Mouse (Mus musculus): ENCODE results near the gene Card10. TPM values are rescaled to one million over a fixed set of nuclear protein-coding genes. Genes with fewer than 3 reads are reported as not detected.

Card10 gene
- polyA plus RNA-seq, 1 experiment from 2014 or later, result 2.5 TPM

DNA sequence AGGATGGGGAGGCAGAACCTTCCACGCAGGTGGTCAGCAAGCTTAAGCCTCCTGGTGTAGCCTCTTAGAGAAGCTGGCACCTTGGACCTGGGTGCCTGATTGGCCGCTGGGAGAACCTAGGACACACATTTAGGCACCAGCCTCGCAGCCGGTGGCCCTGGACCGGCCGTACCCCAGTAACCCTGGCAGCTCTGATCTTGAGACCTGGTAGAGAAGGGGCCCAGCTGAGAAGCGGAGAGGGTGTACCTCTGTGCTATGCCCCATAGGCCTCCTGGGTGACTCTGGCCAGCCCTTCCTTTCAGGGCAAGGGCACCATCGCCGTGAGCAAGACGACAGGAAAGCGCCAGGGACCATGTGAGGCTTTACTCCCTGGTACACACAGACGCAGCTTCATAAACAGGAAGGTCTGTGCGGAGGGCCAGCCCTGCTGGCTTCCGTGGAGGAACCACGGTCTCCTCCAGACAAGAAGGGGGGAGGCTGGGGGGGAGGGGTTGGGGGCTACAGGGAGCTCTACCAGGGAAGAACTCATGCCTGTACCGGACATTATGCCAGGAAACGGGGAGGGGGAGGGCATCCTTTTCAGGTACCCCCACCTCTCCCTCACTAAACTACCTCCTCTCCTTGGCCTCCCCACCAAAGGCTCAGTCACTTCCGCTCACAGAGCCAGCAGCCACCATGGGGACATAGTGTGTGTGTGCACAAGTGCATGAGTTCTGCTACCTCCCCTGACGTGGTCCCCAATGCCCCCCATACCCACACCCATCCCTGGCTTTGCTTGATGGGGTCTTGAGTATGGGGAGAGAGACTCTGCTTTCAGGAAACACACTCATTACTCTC, 31.1 kb downstream of the Card10 start:
- Histone ChIP-seq H3K27ac (peak overlapping the region; percentile 61), H3K4me3 (replicated peaks; ENCODE audit: low read length) (peak overlapping the region; percentile 10), H3K36me3 (replicated peaks; ENCODE audit: control insufficient read depth, insufficient read depth) (no peaks in the 10 kb centered on the region), H3K9ac (peak overlapping the region; percentile 0), H3K4me1 (replicated peaks; ENCODE audit: control insufficient read depth, insufficient read depth, low read length) (peaks cover 23% of the 10 kb centered on the region), H3K27me3 (ENCODE audit: control insufficient read depth, insufficient read depth, low read length) (no peaks in the 10 kb centered on the region), H3K4me2 (replicated peaks) (peak overlapping the region; percentile 45), H3K9me3 (ENCODE audit: control insufficient read depth, low read length) (no peaks in the 10 kb centered on the region)
- ATAC-seq (ENCODE audit: low FRiP score) (no peak; the same call in 1 of the 2 replicates), DNase-seq (ENCODE audit: low spot score) (no peak)
- 42% methylated on average over 18 of the region's 19 CpGs for WGBS

DNA sequence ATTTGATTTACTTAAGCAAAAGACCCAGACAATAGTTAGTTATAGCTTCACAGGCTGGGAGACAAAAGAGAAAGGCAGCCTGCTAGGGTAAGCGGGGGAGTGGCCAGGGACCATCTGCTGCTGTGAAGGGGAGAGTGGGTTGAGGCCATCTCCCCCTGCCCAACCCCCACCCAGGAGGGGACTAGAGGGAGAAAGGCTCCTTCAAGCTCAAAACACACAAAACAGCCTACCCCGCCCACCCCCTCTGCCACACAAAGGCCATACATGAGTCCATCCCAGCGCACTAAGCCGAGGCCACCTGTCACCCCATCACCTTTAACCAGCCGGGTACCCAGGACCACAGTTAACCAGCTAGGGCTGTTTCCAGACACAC, 31.9 kb downstream of the Card10 start:
- 14% methylated on average over 5 of the region's 5 CpGs for WGBS
- ATAC-seq (ENCODE audit: low FRiP score) (peak; percentile 52; the same call in 1 of the 2 replicates), DNase-seq (ENCODE audit: low spot score) (no peak)
- Histone ChIP-seq H3K36me3 (replicated peaks; ENCODE audit: control insufficient read depth, insufficient read depth) (no peaks in the 10 kb centered on the region), H3K4me1 (replicated peaks; ENCODE audit: control insufficient read depth, insufficient read depth, low read length) (peaks cover 23% of the 10 kb centered on the region), H3K4me2 (replicated peaks) (peak overlapping the region; percentile 45), H3K27ac (peak overlapping the region; percentile 61), H3K27me3 (ENCODE audit: control insufficient read depth, insufficient read depth, low read length) (no peaks in the 10 kb centered on the region), H3K4me3 (replicated peaks; ENCODE audit: low read length) (peak overlapping the region; percentile 10; the same call in 1 of the 2 replicates), H3K9ac (peak overlapping the region; percentile 0), H3K9me3 (ENCODE audit: control insufficient read depth, low read length) (no peaks in the 10 kb centered on the region)

GRCm38 (mm10) chr15:78770234-78770982, 32.4 kb downstream of the Card10 start:
- WGBS, result 24% methylated on average over 9 of the region's 9 CpGs
- ATAC-seq (ENCODE audit: low FRiP score) (no peak), DNase-seq (ENCODE audit: low spot score) (no peak)
- peak overlapping the region; percentile 61 for H3K27ac ChIP-seq
- peak overlapping the region; percentile 0; the same call in 1 of the 2 replicates for H3K9ac ChIP-seq
- H3K4me1 ChIP-seq (replicated peaks; ENCODE audit: control insufficient read depth, insufficient read depth, low read length), result peaks cover 23% of the 10 kb centered on the region
- H3K27me3 ChIP-seq (ENCODE audit: control insufficient read depth, insufficient read depth, low read length), result no peaks in the 10 kb centered on the region
- no peaks in the 10 kb centered on the region for H3K36me3 ChIP-seq (replicated peaks; ENCODE audit: control insufficient read depth, insufficient read depth)
- H3K9me3 ChIP-seq (ENCODE audit: control insufficient read depth, low read length), result no peaks in the 10 kb centered on the region
- no peak overlapping the region for H3K4me3 ChIP-seq (replicated peaks; ENCODE audit: low read length)
- H3K4me2 ChIP-seq (replicated peaks), result peak overlapping the region; percentile 45

GRCm38 (mm10) chr15:78769064-78769463, 33.8 kb downstream of the Card10 start:
- Histone ChIP-seq H3K9ac (no peak overlapping the region), H3K4me2 (replicated peaks) (no peak overlapping the region; the same call in 1 of the 2 replicates), H3K27me3 (ENCODE audit: control insufficient read depth, insufficient read depth, low read length) (no peaks in the 10 kb centered on the region), H3K27ac (no peak overlapping the region), H3K9me3 (ENCODE audit: control insufficient read depth, low read length) (no peaks in the 10 kb centered on the region), H3K4me3 (replicated peaks; ENCODE audit: low read length) (no peak overlapping the region), H3K36me3 (replicated peaks; ENCODE audit: control insufficient read depth, insufficient read depth) (no peaks in the 10 kb centered on the region), H3K4me1 (replicated peaks; ENCODE audit: control insufficient read depth, insufficient read depth, low read length) (peaks cover 23% of the 10 kb centered on the region)
- 96% methylated on average over 4 of the region's 4 CpGs for WGBS
- ATAC-seq (ENCODE audit: low FRiP score), result no peak
- no peak for DNase-seq (ENCODE audit: low spot score)

DNA sequence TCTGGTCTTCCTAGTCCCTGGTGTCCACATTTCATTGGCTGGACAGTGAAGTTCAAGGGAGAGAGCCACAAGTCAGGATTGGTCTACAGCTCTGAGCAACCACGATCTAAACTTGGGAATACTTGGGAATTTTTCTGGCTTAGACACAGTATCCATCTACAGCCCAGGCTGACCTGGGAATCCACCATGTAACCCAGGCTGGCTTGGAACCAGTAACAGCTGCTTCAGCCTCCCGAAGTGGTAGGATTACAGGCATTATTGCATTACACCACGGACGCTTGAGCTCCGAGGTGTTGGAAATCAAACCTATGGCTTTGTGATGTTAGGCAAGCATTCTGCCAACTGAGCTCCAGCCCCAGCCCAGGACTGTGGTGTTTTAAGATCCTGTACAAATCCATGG, 39.1 kb downstream of the Card10 start:
- Histone ChIP-seq H3K27me3 (ENCODE audit: control insufficient read depth, insufficient read depth, low read length) (no peaks in the 10 kb centered on the region), H3K9ac (no peak overlapping the region), H3K4me2 (replicated peaks) (no peak overlapping the region), H3K27ac (no peak overlapping the region), H3K4me1 (replicated peaks; ENCODE audit: control insufficient read depth, insufficient read depth, low read length) (peaks cover 6% of the 10 kb centered on the region; the same call in 1 of the 2 replicates), H3K36me3 (replicated peaks; ENCODE audit: control insufficient read depth, insufficient read depth) (no peaks in the 10 kb centered on the region), H3K4me3 (replicated peaks; ENCODE audit: low read length) (no peak overlapping the region), H3K9me3 (ENCODE audit: control insufficient read depth, low read length) (no peaks in the 10 kb centered on the region)
- DNase-seq (ENCODE audit: low spot score) (no peak), ATAC-seq (ENCODE audit: low FRiP score) (no peak)
- WGBS, result 81% methylated on average over 5 of the region's 5 CpGs

GRCm38 (mm10) chr15:78763210-78763609, 39.6 kb downstream of the Card10 start:
- peak; percentile 46; the same call in 1 of the 2 replicates for ATAC-seq (ENCODE audit: low FRiP score)
- 30% methylated on average over 8 of the region's 10 CpGs for WGBS

GRCm38 (mm10) chr15:78761112-78761511, 41.7 kb downstream of the Card10 start:
- Histone ChIP-seq H3K27ac (no peak overlapping the region), H3K4me1 (replicated peaks; ENCODE audit: control insufficient read depth, insufficient read depth, low read length) (peaks cover 6% of the 10 kb centered on the region; the same call in 1 of the 2 replicates), H3K9ac (no peak overlapping the region), H3K9me3 (ENCODE audit: control insufficient read depth, low read length) (no peaks in the 10 kb centered on the region), H3K27me3 (ENCODE audit: control insufficient read depth, insufficient read depth, low read length) (no peaks in the 10 kb centered on the region), H3K4me2 (replicated peaks) (no peak overlapping the region), H3K4me3 (replicated peaks; ENCODE audit: low read length) (no peak overlapping the region), H3K36me3 (replicated peaks; ENCODE audit: control insufficient read depth, insufficient read depth) (no peaks in the 10 kb centered on the region)
- DNase-seq (ENCODE audit: low spot score), result no peak
- WGBS, result 72% methylated on average over 13 of the region's 13 CpGs
- ATAC-seq (ENCODE audit: low FRiP score), result no peak

More at GRCm38 (mm10) chr15:78763210-78763609, 39.6 kb downstream of the Card10 start:
- H3K9ac ChIP-seq, result no peak overlapping the region
- H3K4me3 ChIP-seq (replicated peaks; ENCODE audit: low read length), result no peak overlapping the region
- no peak overlapping the region for H3K4me2 ChIP-seq (replicated peaks)
- no peaks in the 10 kb centered on the region for H3K27me3 ChIP-seq (ENCODE audit: control insufficient read depth, insufficient read depth, low read length)
- no peak overlapping the region for H3K27ac ChIP-seq
- peaks cover 6% of the 10 kb centered on the region; the same call in 1 of the 2 replicates for H3K4me1 ChIP-seq (replicated peaks; ENCODE audit: control insufficient read depth, insufficient read depth, low read length)
- no peak for DNase-seq (ENCODE audit: low spot score)
- no peaks in the 10 kb centered on the region for H3K9me3 ChIP-seq (ENCODE audit: control insufficient read depth, low read length)
- H3K36me3 ChIP-seq (replicated peaks; ENCODE audit: control insufficient read depth, insufficient read depth), result no peaks in the 10 kb centered on the region

DNA sequence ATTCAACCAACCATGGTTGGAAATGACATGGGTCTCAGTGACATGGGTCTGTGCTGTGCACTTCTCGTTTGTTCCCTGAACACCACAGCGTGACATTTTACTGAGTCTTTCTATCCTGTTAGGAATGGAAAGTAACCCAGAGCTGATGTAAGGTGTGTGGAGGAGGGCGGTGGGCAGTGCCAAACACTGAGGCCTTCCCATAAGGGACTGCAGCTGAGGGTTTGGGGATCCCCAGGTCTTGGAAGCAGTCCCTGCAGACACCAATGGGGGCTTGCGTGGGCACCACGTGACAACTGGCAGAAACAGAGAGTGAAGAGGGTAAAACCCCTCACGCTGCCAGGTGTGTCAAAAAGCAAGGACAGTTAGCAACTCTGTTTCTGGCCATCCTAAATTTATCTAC, 44.7 kb downstream of the Card10 start:
- H3K27me3 ChIP-seq (ENCODE audit: control insufficient read depth, insufficient read depth, low read length), result no peaks in the 10 kb centered on the region
- H3K4me3 ChIP-seq (replicated peaks; ENCODE audit: low read length), result no peak overlapping the region
- no peaks in the 10 kb centered on the region for H3K9me3 ChIP-seq (ENCODE audit: control insufficient read depth, low read length)
- H3K9ac ChIP-seq, result no peak overlapping the region
- ATAC-seq (ENCODE audit: low FRiP score) (no peak), DNase-seq (ENCODE audit: low spot score) (no peak)
- 94% methylated on average over 6 of the region's 6 CpGs for WGBS
- no peak overlapping the region for H3K4me2 ChIP-seq (replicated peaks)
- no peaks in the 10 kb centered on the region for H3K36me3 ChIP-seq (replicated peaks; ENCODE audit: control insufficient read depth, insufficient read depth)
- H3K4me1 ChIP-seq (replicated peaks; ENCODE audit: control insufficient read depth, insufficient read depth, low read length), result no peaks in the 10 kb centered on the region; the same call in 1 of the 2 replicates
- H3K27ac ChIP-seq, result no peak overlapping the region

All from hindbrain, embryonic 14.5 days (tissue).